ENCODE assay signal across 16 mouse cellular contexts in the genomic region with DNA sequence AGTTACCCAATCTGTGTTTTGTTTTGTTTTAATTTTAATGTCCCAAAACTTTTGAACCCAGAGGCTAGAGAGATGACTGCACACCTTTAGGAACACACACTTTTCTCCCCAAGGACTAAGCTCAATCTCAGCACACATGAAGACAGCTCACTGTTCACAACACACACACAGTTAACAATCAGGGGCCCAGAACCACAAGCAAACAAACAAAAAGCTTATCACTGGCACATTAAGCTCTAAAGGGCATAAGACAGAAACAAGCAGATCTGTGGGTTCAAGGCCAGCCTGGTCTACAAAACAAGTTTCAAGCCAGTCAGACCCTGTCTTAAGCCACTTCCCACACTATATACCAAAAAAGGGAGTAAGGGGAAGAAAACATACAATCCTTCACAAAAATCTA. TPM values are rescaled to one million over a fixed set of nuclear protein-coding genes. Genes with fewer than 3 reads are reported as not detected.
A peak's percentile ranks its signal among the peaks of the same experiment; 100 is the strongest.
DNase-seq lines count a peak whose midpoint lies in the region; ATAC-seq and TF ChIP-seq lines count a peak whose summit lies in the region.
"Had no signal": no experiment of that assay in that cellular context is flagged by ENCODE, and none has a peak within 500 bp of the region (broad histone marks: within the 10 kb centered on the region; RNA-seq: fewer than 3 reads in every experiment).

No protein-coding gene starts in this region.

- no peak overlapping the region for H3K9ac ChIP-seq in heart, embryonic 15.5 days
- H3K9ac ChIP-seq in liver, embryonic 15.5 days: no peak overlapping the region
- H3K9ac ChIP-seq in forebrain, embryonic 15.5 days (replicated peaks): no peak overlapping the region
- no peak overlapping the region for H3K9ac ChIP-seq in forebrain, postnatal 0 days
- H3K9ac ChIP-seq: embryonic facial prominence, embryonic 13.5 days; kidney, embryonic 15.5 days; lung, embryonic 14.5 days; neural tube, embryonic 13.5 days had no signal

- no peak for ATAC-seq in heart, embryonic 15.5 days (replicated peaks; ENCODE audit: insufficient number of reproducible peaks, insufficient read depth, low FRiP score, low read depth)
- ATAC-seq in liver, embryonic 15.5 days (ENCODE audit: insufficient read depth): no peak
- ATAC-seq in forebrain, embryonic 15.5 days (replicated peaks): no peak
- no peak for ATAC-seq in forebrain, postnatal 0 days

- H3K4me1 ChIP-seq in heart, embryonic 15.5 days (replicated peaks): peaks cover 54% of the 10 kb centered on the region
- H3K4me1 ChIP-seq in liver, embryonic 15.5 days (replicated peaks): peaks cover 79% of the 10 kb centered on the region
- H3K4me1 ChIP-seq in forebrain, embryonic 15.5 days: peaks cover 21% of the 10 kb centered on the region
- no peaks in the 10 kb centered on the region for H3K4me1 ChIP-seq in forebrain, postnatal 0 days (ENCODE audit: insufficient read depth)

- no peak overlapping the region for H3K4me2 ChIP-seq in heart, embryonic 15.5 days
- H3K4me2 ChIP-seq in liver, embryonic 15.5 days: no peak overlapping the region
- H3K4me2 ChIP-seq in forebrain, embryonic 15.5 days (replicated peaks): no peak overlapping the region
- H3K4me2 ChIP-seq in forebrain, postnatal 0 days (ENCODE audit: low read depth): no peak overlapping the region
- H3K4me2 ChIP-seq: embryonic facial prominence, embryonic 13.5 days; kidney, embryonic 15.5 days; lung, embryonic 14.5 days; neural tube, embryonic 13.5 days had no signal

- no peaks in the 10 kb centered on the region for H3K9me3 ChIP-seq in heart, embryonic 15.5 days (replicated peaks)
- H3K9me3 ChIP-seq in liver, embryonic 15.5 days (replicated peaks): no peaks in the 10 kb centered on the region
- H3K9me3 ChIP-seq in forebrain, embryonic 15.5 days: no peaks in the 10 kb centered on the region
- H3K9me3 ChIP-seq in forebrain, postnatal 0 days (ENCODE audit: low read length): no peaks in the 10 kb centered on the region
- H3K9me3 ChIP-seq: embryonic facial prominence, embryonic 13.5 days; forebrain, embryonic 10.5 days; kidney, embryonic 15.5 days; neural tube, embryonic 13.5 days had no signal

- no peaks in the 10 kb centered on the region for H3K27me3 ChIP-seq in heart, embryonic 15.5 days
- H3K27me3 ChIP-seq in liver, embryonic 15.5 days: no peaks in the 10 kb centered on the region
- no peaks in the 10 kb centered on the region for H3K27me3 ChIP-seq in forebrain, embryonic 15.5 days
- H3K27me3 ChIP-seq in forebrain, postnatal 0 days (ENCODE audit: insufficient read depth, low read length): no peaks in the 10 kb centered on the region
- H3K27me3 ChIP-seq: embryonic facial prominence, embryonic 13.5 days; kidney, embryonic 15.5 days; neural tube, embryonic 13.5 days had no signal

- no peak for TF ChIP-seq CTCF in forebrain, postnatal 0 days (IDR thresholded peaks at IDR 0.05; ENCODE audit: low read depth)

- intact Hi-C loops in left cerebral cortex, postnatal 4 days (cut with DNase I): no loop called here

- H3K4me3 ChIP-seq in heart, embryonic 15.5 days: no peak overlapping the region
- H3K4me3 ChIP-seq in liver, embryonic 15.5 days (replicated peaks): no peak overlapping the region
- H3K4me3 ChIP-seq in forebrain, embryonic 15.5 days: no peak overlapping the region
- H3K4me3 ChIP-seq in forebrain, postnatal 0 days (ENCODE audit: low read depth, low read length): no peak overlapping the region
- H3K4me3 ChIP-seq: embryonic facial prominence, embryonic 13.5 days; forebrain, embryonic 10.5 days; kidney, embryonic 15.5 days; left cerebral cortex, adult 2 months; neural tube, embryonic 13.5 days had no signal

- H3K36me3 ChIP-seq in heart, embryonic 15.5 days: no peaks in the 10 kb centered on the region
- H3K36me3 ChIP-seq in liver, embryonic 15.5 days (replicated peaks): no peaks in the 10 kb centered on the region
- H3K36me3 ChIP-seq in forebrain, embryonic 15.5 days: no peaks in the 10 kb centered on the region
- no peaks in the 10 kb centered on the region for H3K36me3 ChIP-seq in forebrain, postnatal 0 days (ENCODE audit: insufficient read depth)
- H3K36me3 ChIP-seq: embryonic facial prominence, embryonic 13.5 days; kidney, embryonic 15.5 days; neural tube, embryonic 13.5 days had no signal

- no peak for DNase-seq in heart, adult 18-20 months
- DNase-seq in thymus, postnatal 25 days: peak; percentile 16
- no peak for DNase-seq in thymus, postnatal 14 days
- no peak for DNase-seq in left cerebral cortex, postnatal 4 days
- DNase-seq in forebrain, postnatal 0 days: no peak
- DNase-seq: cerebellum, adult 2 months; heart, postnatal 4 days had no signal

- peak overlapping the region; percentile 22; the same call in 1 of the 2 replicates for H3K27ac ChIP-seq in heart, embryonic 15.5 days
- peak overlapping the region; percentile 66 for H3K27ac ChIP-seq in liver, embryonic 15.5 days (replicated peaks)
- H3K27ac ChIP-seq in forebrain, embryonic 15.5 days (replicated peaks): no peak overlapping the region
- H3K27ac ChIP-seq in forebrain, postnatal 0 days (ENCODE audit: low read depth, low read length): no peak overlapping the region
- H3K27ac ChIP-seq: embryonic facial prominence, embryonic 13.5 days; forebrain, embryonic 10.5 days; kidney, embryonic 15.5 days; left cerebral cortex, adult 2 months; neural tube, embryonic 13.5 days had no signal

RNA-seq across cellular contexts. Expression of gene Ankrd11, which starts 8.6 kb away (rescaled TPM):
- polyA plus RNA-seq in heart, embryonic 15.5 days (2015; fragmentation: Nextera tagmentation; extraction: Ambion mirVana): 39.6 and 51.5 TPM in 2 replicates
- 10 to 100 TPM; 67.7 to 72.7 TPM for total RNA-seq in heart, adult 18-20 months (2021)
- polyA plus RNA-seq in liver, embryonic 15.5 days (2015; fragmentation: Nextera tagmentation; extraction: Ambion mirVana): 18.1 and 20.8 TPM in 2 replicates
- polyA plus RNA-seq in forebrain, embryonic 15.5 days (2015; fragmentation: Nextera tagmentation; extraction: Ambion mirVana): 53.3 and 76.2 TPM in 2 replicates
- 100 to 1,000 TPM; 138 to 143 TPM for total RNA-seq in left cerebral cortex, postnatal 4 days (2021)
- total RNA-seq in forebrain, postnatal 0 days (2014; rRNA removed): 88.7 and 103 TPM in 2 replicates
- polyA plus RNA-seq in forebrain, postnatal 0 days (2015; fragmentation: Nextera tagmentation; extraction: Ambion mirVana): 69.4 and 73.5 TPM in 2 replicates

RNA-seq across cellular contexts. Expression of gene Spg7, which starts 29.3 kb away (rescaled TPM):
- polyA plus RNA-seq in heart, embryonic 15.5 days (2015; fragmentation: Nextera tagmentation; extraction: Ambion mirVana): 60.1 and 64.3 TPM in 2 replicates
- 10 to 100 TPM; 94.2 to 100.0 TPM for total RNA-seq in heart, adult 18-20 months (2021)
- 20.8 and 21.2 TPM in 2 replicates for polyA plus RNA-seq in liver, embryonic 15.5 days (2015; fragmentation: Nextera tagmentation; extraction: Ambion mirVana)
- 47.0 and 47.2 TPM in 2 replicates for polyA plus RNA-seq in forebrain, embryonic 15.5 days (2015; fragmentation: Nextera tagmentation; extraction: Ambion mirVana)
- total RNA-seq in left cerebral cortex, postnatal 4 days (2021): 10 to 100 TPM; 73.8 to 79.7 TPM
- total RNA-seq in forebrain, postnatal 0 days (2014; rRNA removed): 56.2 and 62.8 TPM in 2 replicates
- 39.8 and 52.9 TPM in 2 replicates for polyA plus RNA-seq in forebrain, postnatal 0 days (2015; fragmentation: Nextera tagmentation; extraction: Ambion mirVana)

Comparison
In these comparisons a context has a peak if more than half of its experiments do, and no peak if none do; other contexts are left out.
1. H3K27ac ChIP-seq: peak in heart, embryonic 15.5 days (single experiment) and liver, embryonic 15.5 days (single experiment); none in forebrain, embryonic 15.5 days (single experiment) and forebrain, postnatal 0 days (single experiment).